Mouse (Mus musculus): Measurements from ENCODE around the gene Opa1.

DNA sequence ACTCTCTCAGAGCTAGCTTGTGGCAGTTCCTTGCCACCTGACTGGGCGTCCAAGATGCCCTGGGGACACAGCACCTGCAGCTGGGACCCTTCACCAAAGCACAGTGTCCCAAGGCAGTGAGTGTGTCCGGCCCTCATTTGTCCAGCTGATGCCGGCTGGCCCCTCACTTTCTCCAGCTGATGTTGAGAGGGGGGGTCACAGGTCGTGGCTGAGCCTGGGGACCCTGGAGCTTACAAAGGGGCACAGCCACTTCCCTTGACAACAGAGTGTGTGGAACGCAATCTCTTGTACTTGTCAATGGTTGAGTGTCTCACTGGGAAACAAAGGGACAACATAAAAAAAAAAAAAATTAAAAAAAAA, 88.5 kb downstream of the Opa1 start:
- TF ChIP-seq CTCF (IDR thresholded peaks at IDR 0.05; ENCODE audit: borderline replicate concordance, insufficient read depth, low read length), result no peak
- no peak for TF ChIP-seq POLR2A (IDR thresholded peaks at IDR 0.05; ENCODE audit: low read depth, low read length)
